Mouse (Mus musculus) heart, embryonic 15.5 days (tissue): ENCODE measurements at regions not wholly inside any gene's neighbourhood (a gene's known extent, or its start where the extent isn't known, plus 50 kb on each side); places are given as distances from the start of the nearest gene placed in this dataset.

ENCODE experiments used
- ATAC-seq: fragments of 200-750 bp; cut with Nextera tagmentation; replicated peaks from 2 replicates; pipeline ENCODE4 v1.8.0; 2017; ENCODE audit warnings: low read depth, moderate TSS enrichment; ENCODE audit not compliant: insufficient number of reproducible peaks, insufficient read depth, low FRiP score
- H3K27ac ChIP-seq: fragments of 300-500 bp; sonication (generic); 2 replicates; pipeline ENCODE4 v1.5.1; 2015; ENCODE audit warnings: mild to moderate bottlenecking, inconsistent platforms
- H3K27me3 ChIP-seq: fragments of 300-500 bp; sonication (generic); 2 replicates; pipeline ENCODE4 v1.6.1; 2015; ENCODE audit warnings: inconsistent platforms
- H3K36me3 ChIP-seq: fragments of 300-500 bp; sonication (generic); 2 replicates; pipeline ENCODE4 v1.6.1; 2015; ENCODE audit warnings: mild to moderate bottlenecking, inconsistent platforms
- H3K4me1 ChIP-seq: fragments of 300-500 bp; sonication (generic); replicated peaks from 2 replicates; pipeline ENCODE4 v1.6.1; 2015; ENCODE audit warnings: inconsistent platforms
- H3K4me2 ChIP-seq: fragments of 300-500 bp; sonication (generic); 2 replicates; pipeline ENCODE4 v1.6.1; 2015; ENCODE audit warnings: inconsistent platforms, mild to moderate bottlenecking, moderate library complexity
- H3K4me3 ChIP-seq: fragments of 300-500 bp; sonication (generic); 2 replicates; pipeline ENCODE4 v1.5.1; 2015; ENCODE audit warnings: mild to moderate bottlenecking, inconsistent platforms
- H3K9ac ChIP-seq: fragments of 300-500 bp; sonication (generic); 2 replicates; pipeline ENCODE4 v1.6.1; 2015; ENCODE audit warnings: mild to moderate bottlenecking, inconsistent platforms
- H3K9me3 ChIP-seq: fragments of 300-500 bp; sonication (generic); replicated peaks from 2 replicates; pipeline ENCODE4 v1.6.1; 2016; ENCODE audit warnings: inconsistent platforms
- WGBS: fragments of 180-500 bp; shearing (Covaris S2); methylation state at CpG from one replicate; pipeline ENCODE4 v1.1.7; 2015; ENCODE audit warnings: mixed read lengths; 5-methylcytosine and 5-hydroxymethylcytosine counted together

GRCm38 (mm10) chr6:93094730-93095360 is 151.6 kb upstream of the Adamts9 start:
- ATAC-seq = no peak
- H3K27me3 ChIP-seq = no peaks in the 10 kb centered on the region
- no peak overlapping the region for H3K9ac ChIP-seq
- no peak overlapping the region for H3K27ac ChIP-seq
- no peak overlapping the region for H3K4me2 ChIP-seq
- H3K9me3 ChIP-seq = no peaks in the 10 kb centered on the region
- H3K4me3 ChIP-seq = no peak overlapping the region
- H3K36me3 ChIP-seq = no peaks in the 10 kb centered on the region
- H3K4me1 ChIP-seq = no peaks in the 10 kb centered on the region
- 71% methylated on average over 5 of the region's 5 CpGs for WGBS

- ATAC-seq = no peak
- H3K9ac ChIP-seq = no peak overlapping the region
- H3K4me3 ChIP-seq = no peak overlapping the region
- 81% methylated on average over 2 of the region's 2 CpGs for WGBS
- H3K36me3 ChIP-seq = no peaks in the 10 kb centered on the region
- H3K4me1 ChIP-seq = no peaks in the 10 kb centered on the region
- H3K9me3 ChIP-seq = no peaks in the 10 kb centered on the region
- no peak overlapping the region for H3K4me2 ChIP-seq
- no peaks in the 10 kb centered on the region for H3K27me3 ChIP-seq
- H3K27ac ChIP-seq = no peak overlapping the region
Measured at GRCm38 (mm10) chr6:93093770-93094169, 150.5 kb upstream of the Adamts9 start.

- H3K27me3 ChIP-seq = no peaks in the 10 kb centered on the region
- H3K36me3 ChIP-seq = no peaks in the 10 kb centered on the region
- WGBS = 80% methylated on average over 2 of the region's 2 CpGs
- no peak for ATAC-seq
- H3K27ac ChIP-seq = no peak overlapping the region
- H3K9ac ChIP-seq = no peak overlapping the region
- H3K4me3 ChIP-seq = no peak overlapping the region
- H3K4me1 ChIP-seq = no peaks in the 10 kb centered on the region
- H3K4me2 ChIP-seq = no peak overlapping the region
- H3K9me3 ChIP-seq = no peaks in the 10 kb centered on the region
Measured at GRCm38 (mm10) chr6:93087329-93087728, 144.0 kb upstream of the Adamts9 start.

- Histone ChIP-seq H3K36me3 (no peaks in the 10 kb centered on the region), H3K27ac (no peak overlapping the region)
- WGBS = 77% methylated on average over 1 of the region's 1 CpGs
Measured at GRCm38 (mm10) chr6:93084286-93084685, 141.0 kb upstream of the Adamts9 start.

GRCm38 (mm10) chr6:93083716-93084115 is 140.4 kb upstream of the Adamts9 start:
- WGBS = 79% methylated on average over 6 of the region's 6 CpGs
- H3K4me3 ChIP-seq = no peak overlapping the region
- no peak overlapping the region for H3K27ac ChIP-seq
- no peaks in the 10 kb centered on the region for H3K9me3 ChIP-seq
- no peak for ATAC-seq
- no peak overlapping the region for H3K9ac ChIP-seq
- no peak overlapping the region for H3K4me2 ChIP-seq
- no peaks in the 10 kb centered on the region for H3K4me1 ChIP-seq
- no peaks in the 10 kb centered on the region for H3K36me3 ChIP-seq
- no peaks in the 10 kb centered on the region for H3K27me3 ChIP-seq

More at GRCm38 (mm10) chr6:93084286-93084685, 141.0 kb upstream of the Adamts9 start:
- Histone ChIP-seq H3K27me3 (no peaks in the 10 kb centered on the region), H3K4me3 (no peak overlapping the region), H3K4me2 (no peak overlapping the region), H3K9ac (no peak overlapping the region), H3K4me1 (no peaks in the 10 kb centered on the region), H3K9me3 (no peaks in the 10 kb centered on the region)
- no peak for ATAC-seq

- H3K36me3 ChIP-seq = no peaks in the 10 kb centered on the region
- WGBS = 69% methylated on average over 4 of the region's 4 CpGs
- ATAC-seq = no peak
Measured at GRCm38 (mm10) chr6:93082205-93082604, 138.9 kb upstream of the Adamts9 start.

GRCm38 (mm10) chr6:93076681-93077080 is 133.4 kb upstream of the Adamts9 start:
- H3K9me3 ChIP-seq = no peaks in the 10 kb centered on the region
- H3K36me3 ChIP-seq = no peaks in the 10 kb centered on the region
- 77% methylated on average over 1 of the region's 1 CpGs for WGBS
- H3K4me2 ChIP-seq = no peak overlapping the region
- H3K4me1 ChIP-seq = peaks cover 6% of the 10 kb centered on the region
- ATAC-seq = no peak
- no peaks in the 10 kb centered on the region for H3K27me3 ChIP-seq
- no peak overlapping the region for H3K27ac ChIP-seq
- no peak overlapping the region for H3K9ac ChIP-seq
- H3K4me3 ChIP-seq = no peak overlapping the region

More at GRCm38 (mm10) chr6:93082205-93082604, 138.9 kb upstream of the Adamts9 start:
- no peak overlapping the region for H3K27ac ChIP-seq
- no peak overlapping the region for H3K4me2 ChIP-seq
- H3K27me3 ChIP-seq = no peaks in the 10 kb centered on the region
- H3K4me1 ChIP-seq = no peaks in the 10 kb centered on the region
- no peak overlapping the region for H3K4me3 ChIP-seq
- no peaks in the 10 kb centered on the region for H3K9me3 ChIP-seq
- no peak overlapping the region for H3K9ac ChIP-seq

- Histone ChIP-seq H3K4me3 (no peak overlapping the region), H3K27me3 (no peaks in the 10 kb centered on the region), H3K4me2 (no peak overlapping the region), H3K27ac (no peak overlapping the region), H3K4me1 (peaks cover 6% of the 10 kb centered on the region), H3K36me3 (no peaks in the 10 kb centered on the region), H3K9me3 (no peaks in the 10 kb centered on the region), H3K9ac (no peak overlapping the region)
- 53% methylated on average over 5 of the region's 5 CpGs for WGBS
- no peak for ATAC-seq
Measured at GRCm38 (mm10) chr6:93075867-93076266, 132.6 kb upstream of the Adamts9 start.

GRCm38 (mm10) chr6:93075011-93075410 is 131.7 kb upstream of the Adamts9 start:
- Histone ChIP-seq H3K9me3 (no peaks in the 10 kb centered on the region), H3K4me3 (no peak overlapping the region), H3K4me1 (peaks cover 6% of the 10 kb centered on the region), H3K9ac (no peak overlapping the region), H3K36me3 (no peaks in the 10 kb centered on the region), H3K4me2 (no peak overlapping the region), H3K27me3 (no peaks in the 10 kb centered on the region), H3K27ac (no peak overlapping the region)
- ATAC-seq = no peak
- 52% methylated on average over 4 of the region's 4 CpGs for WGBS

GRCm38 (mm10) chr6:93070916-93071315 is 127.6 kb upstream of the Adamts9 start:
- 67% methylated on average over 5 of the region's 5 CpGs for WGBS
- no peak overlapping the region for H3K27ac ChIP-seq
- H3K9ac ChIP-seq = no peak overlapping the region
- no peak overlapping the region for H3K4me2 ChIP-seq
- no peaks in the 10 kb centered on the region for H3K9me3 ChIP-seq
- H3K4me3 ChIP-seq = no peak overlapping the region
- H3K27me3 ChIP-seq = no peaks in the 10 kb centered on the region
- no peaks in the 10 kb centered on the region for H3K36me3 ChIP-seq
- H3K4me1 ChIP-seq = peaks cover 15% of the 10 kb centered on the region
- no peak for ATAC-seq

- Histone ChIP-seq H3K4me2 (no peak overlapping the region), H3K4me3 (no peak overlapping the region), H3K9ac (no peak overlapping the region), H3K9me3 (no peaks in the 10 kb centered on the region), H3K4me1 (peaks cover 22% of the 10 kb centered on the region; the same call in 1 of the 2 replicates), H3K27me3 (no peaks in the 10 kb centered on the region), H3K36me3 (no peaks in the 10 kb centered on the region), H3K27ac (no peak overlapping the region)
- WGBS = 82% methylated on average over 5 of the region's 5 CpGs
- ATAC-seq = no peak
Measured at GRCm38 (mm10) chr6:93067808-93068207, 124.5 kb upstream of the Adamts9 start.
